Mouse (Mus musculus): Measurements from ENCODE around the gene Paqr8.

GRCm38 (mm10) chr1:20951799-20952198 is 61.4 kb downstream of the Paqr8 start:
- no peak for TF ChIP-seq CTCF (IDR thresholded peaks at IDR 0.05; ENCODE audit: low read depth)
- no peak for TF ChIP-seq EP300 (optimal IDR thresholded peaks at IDR 0.05)

All from stomach, postnatal 0 days (tissue).